ENCODE assay signal across 7 mouse cellular contexts in genomic region chr1:97833466-97834353, GRCm38 (mm10).
DNase-seq lines count a peak whose midpoint lies in the region; ATAC-seq lines count a peak whose summit lies in the region.

No protein-coding gene starts in this region.

- no peak overlapping the region for H3K9ac ChIP-seq in forebrain, embryonic 15.5 days (replicated peaks)
- no peak overlapping the region for H3K9ac ChIP-seq in heart, embryonic 16.5 days (ENCODE audit: low read length)
- no peak overlapping the region for H3K9ac ChIP-seq in lung, embryonic 15.5 days

- peaks cover 22% of the 10 kb centered on the region for H3K4me1 ChIP-seq in forebrain, embryonic 15.5 days
- peaks cover 14% of the 10 kb centered on the region for H3K4me1 ChIP-seq in heart, embryonic 16.5 days (ENCODE audit: control insufficient read depth, insufficient read depth, low read length)
- peaks cover 9% of the 10 kb centered on the region; the same call in 1 of the 2 replicates for H3K4me1 ChIP-seq in lung, embryonic 15.5 days

- H3K36me3 ChIP-seq in forebrain, embryonic 15.5 days, result peaks cover 7% of the 10 kb centered on the region
- peaks cover 36% of the 10 kb centered on the region for H3K36me3 ChIP-seq in heart, embryonic 16.5 days (ENCODE audit: control insufficient read depth, insufficient read depth)
- no peaks in the 10 kb centered on the region for H3K36me3 ChIP-seq in lung, embryonic 15.5 days

- ATAC-seq in forebrain, embryonic 15.5 days (replicated peaks), result peak; percentile 93
- peak; percentile 83 for ATAC-seq in heart, embryonic 16.5 days (replicated peaks; ENCODE audit: extremely low read depth, insufficient read depth, low FRiP score)
- peak; percentile 57; the same call in 1 of the 2 replicates for ATAC-seq in lung, embryonic 15.5 days (ENCODE audit: borderline replicate concordance, extremely low read depth, low FRiP score, low TSS enrichment)
- ATAC-seq in monocyte, adult 5-6 weeks (replicated peaks; ENCODE audit: insufficient number of reproducible peaks, low FRiP score, low TSS enrichment, poor library complexity, severe bottlenecking), result no peak

- WGBS in forebrain, embryonic 15.5 days, result 26% methylated on average over 5 of the region's 5 CpGs
- 51% methylated on average over 5 of the region's 5 CpGs for WGBS in heart, embryonic 16.5 days
- WGBS in lung, embryonic 15.5 days, result 40% methylated on average over 5 of the region's 5 CpGs

- H3K4me3 ChIP-seq in forebrain, embryonic 15.5 days, result no peak overlapping the region
- H3K4me3 ChIP-seq in heart, embryonic 16.5 days (ENCODE audit: low read length), result no peak overlapping the region
- no peak overlapping the region for H3K4me3 ChIP-seq in lung, embryonic 15.5 days

- no peak overlapping the region for H3K4me2 ChIP-seq in forebrain, embryonic 15.5 days (replicated peaks)
- H3K4me2 ChIP-seq in heart, embryonic 16.5 days (ENCODE audit: low read depth, low read length), result no peak overlapping the region
- H3K4me2 ChIP-seq in lung, embryonic 15.5 days, result no peak overlapping the region

- H3K27ac ChIP-seq in forebrain, embryonic 15.5 days (replicated peaks), result peak overlapping the region; percentile 82
- H3K27ac ChIP-seq in heart, embryonic 16.5 days (ENCODE audit: low read length), result peak overlapping the region; percentile 86
- peak overlapping the region; percentile 50 for H3K27ac ChIP-seq in lung, embryonic 15.5 days

- H3K9me3 ChIP-seq in forebrain, embryonic 15.5 days, result no peaks in the 10 kb centered on the region
- no peaks in the 10 kb centered on the region for H3K9me3 ChIP-seq in heart, embryonic 16.5 days (replicated peaks; ENCODE audit: control insufficient read depth, low read length)
- H3K9me3 ChIP-seq in lung, embryonic 15.5 days, result no peaks in the 10 kb centered on the region

- DNase-seq in left cerebral cortex, postnatal 4 days, result peak; percentile 93
- DNase-seq in left cerebral cortex, adult 9 months (ENCODE audit: low spot score in 2 of 2), result no peak
- DNase-seq in spleen, postnatal 4 days (ENCODE audit: low spot score in 2 of 2), result no peak

- no peaks in the 10 kb centered on the region for H3K27me3 ChIP-seq in forebrain, embryonic 15.5 days
- no peaks in the 10 kb centered on the region for H3K27me3 ChIP-seq in heart, embryonic 16.5 days (ENCODE audit: control insufficient read depth, insufficient read depth, low read length)
- H3K27me3 ChIP-seq in lung, embryonic 15.5 days, result no peaks in the 10 kb centered on the region

- intact Hi-C loops in left cerebral cortex, postnatal 4 days (cut with DNase I), result no loop called here
